Mouse (Mus musculus) bone marrow macrophage, adult 2 months (primary cell): ENCODE results near the gene Zfp64.

Experiments
- CTCF ChIP-seq: IDR thresholded peaks from 2 replicates; pipeline ENCODE4 v1.5.1; 2012; ENCODE audit warnings: low read depth, mild to moderate bottlenecking, low read length, moderate library complexity
- POLR2A ChIP-seq: IDR thresholded peaks from 2 replicates; pipeline ENCODE4 v1.6.1; 2012; ENCODE audit warnings: mild to moderate bottlenecking, low read depth, low read length, borderline replicate concordance

GRCm38 (mm10) chr2:168894738-168895137 is 60.6 kb downstream of the Zfp64 start:
- TF ChIP-seq CTCF (no peak), POLR2A (no peak)
